Mouse (Mus musculus) stomach, embryonic 15.5 days (tissue): ENCODE measurements around the gene Anapc7. TPM values are rescaled to one million over a fixed set of nuclear protein-coding genes. Genes with fewer than 3 reads are reported as not detected.

ENCODE experiments used
- ATAC-seq: fragments of 200-750 bp; cut with Nextera tagmentation; 2 replicates; pipeline ENCODE4 v1.8.0; 2017; ENCODE audit warnings: low read depth, moderate number of reproducible peaks, moderate TSS enrichment; ENCODE audit not compliant: insufficient read depth, low FRiP score
- H3K27ac ChIP-seq: fragments of 300-500 bp; sonication (generic); 2 replicates; pipeline ENCODE4 v1.5.1; 2015; ENCODE audit warnings: mild to moderate bottlenecking, inconsistent platforms
- H3K27me3 ChIP-seq: fragments of 300-500 bp; sonication (generic); replicated peaks from 2 replicates; pipeline ENCODE4 v1.6.1; 2015; ENCODE audit warnings: inconsistent platforms
- H3K36me3 ChIP-seq: fragments of 300-500 bp; sonication (generic); 2 replicates; pipeline ENCODE4 v1.6.1; 2015; ENCODE audit warnings: inconsistent platforms
- H3K4me1 ChIP-seq: fragments of 300-500 bp; sonication (generic); 2 replicates; pipeline ENCODE4 v1.6.1; 2015; ENCODE audit warnings: inconsistent platforms
- H3K4me2 ChIP-seq: fragments of 300-500 bp; sonication (generic); 2 replicates; pipeline ENCODE4 v1.6.1; 2015; ENCODE audit warnings: mild to moderate bottlenecking, inconsistent platforms
- H3K4me3 ChIP-seq: fragments of 300-500 bp; sonication (generic); replicated peaks from 2 replicates; pipeline ENCODE4 v1.5.1; 2015; ENCODE audit warnings: inconsistent platforms
- H3K9ac ChIP-seq: fragments of 300-500 bp; sonication (generic); 2 replicates; pipeline ENCODE4 v1.6.1; 2015; ENCODE audit warnings: inconsistent platforms
- H3K9me3 ChIP-seq: fragments of 300-500 bp; sonication (generic); 2 replicates; pipeline ENCODE4 v1.6.1; 2016; ENCODE audit warnings: inconsistent platforms
- WGBS: fragments of 180-500 bp; shearing (Covaris S2); methylation state at CpG from one replicate; pipeline ENCODE4 v1.1.7; 2015; 5-methylcytosine and 5-hydroxymethylcytosine counted together
- polyA plus RNA-seq: library from polyadenylated mRNA; unstranded; fragments of >200 nt; fragmentation: Nextera tagmentation; extraction: Ambion mirVana; gene quantifications from 2 replicates; pipeline ENCODE4 v1.2.1, GENCODE M21; 2015

Anapc7 gene
- polyA plus RNA-seq, 1 experiment from 2014 or later, result 37.7 TPM

GRCm38 (mm10) chr5:122392227-122393004, 29.1 kb upstream of the Anapc7 start:
- Histone ChIP-seq H3K4me2 (peak overlapping the region; percentile 77), H3K27me3 (no peaks in the 10 kb centered on the region), H3K27ac (peak overlapping the region; percentile 61; the same call in 1 of the 2 replicates), H3K9me3 (no peaks in the 10 kb centered on the region), H3K9ac (peak overlapping the region; percentile 88; the same call in 1 of the 2 replicates), H3K4me3 (peak overlapping the region; percentile 90), H3K4me1 (peaks cover 7% of the 10 kb centered on the region; the same call in 1 of the 2 replicates), H3K36me3 (no peaks in the 10 kb centered on the region)
- peak; percentile 5; the same call in 1 of the 2 replicates for ATAC-seq
- WGBS, result 14% methylated on average over 19 of the region's 19 CpGs

GRCm38 (mm10) chr5:122393887-122394286, 27.6 kb upstream of the Anapc7 start:
- H3K4me2 ChIP-seq, result no peak overlapping the region
- no peak overlapping the region for H3K9ac ChIP-seq
- WGBS, result 64% methylated on average over 2 of the region's 2 CpGs
- ATAC-seq, result no peak
- no peaks in the 10 kb centered on the region for H3K36me3 ChIP-seq
- no peaks in the 10 kb centered on the region for H3K27me3 ChIP-seq
- H3K9me3 ChIP-seq, result no peaks in the 10 kb centered on the region
- peaks cover 7% of the 10 kb centered on the region; the same call in 1 of the 2 replicates for H3K4me1 ChIP-seq
- H3K4me3 ChIP-seq, result no peak overlapping the region
- no peak overlapping the region for H3K27ac ChIP-seq

- no peaks in the 10 kb centered on the region for H3K27me3 ChIP-seq
- H3K9me3 ChIP-seq, result no peaks in the 10 kb centered on the region
- no peak overlapping the region for H3K27ac ChIP-seq
- H3K4me2 ChIP-seq, result no peak overlapping the region
- 80% methylated on average over 10 of the region's 10 CpGs for WGBS
- no peak overlapping the region for H3K4me3 ChIP-seq
- no peak for ATAC-seq
- peaks cover 10% of the 10 kb centered on the region for H3K4me1 ChIP-seq
- H3K36me3 ChIP-seq, result no peaks in the 10 kb centered on the region
- no peak overlapping the region for H3K9ac ChIP-seq
Measured at GRCm38 (mm10) chr5:122396791-122397190, 24.7 kb upstream of the Anapc7 start.

GRCm38 (mm10) chr5:122397495-122397894, 24.0 kb upstream of the Anapc7 start:
- Histone ChIP-seq H3K27me3 (no peaks in the 10 kb centered on the region), H3K36me3 (peaks cover 3% of the 10 kb centered on the region; the same call in 1 of the 2 replicates), H3K9me3 (no peaks in the 10 kb centered on the region), H3K4me2 (no peak overlapping the region), H3K27ac (no peak overlapping the region; the same call in 1 of the 2 replicates), H3K4me3 (no peak overlapping the region), H3K9ac (no peak overlapping the region), H3K4me1 (peaks cover 9% of the 10 kb centered on the region)
- no peak for ATAC-seq
- WGBS, result 90% methylated on average over 8 of the region's 8 CpGs

- 72% methylated on average over 8 of the region's 8 CpGs for WGBS
Measured at GRCm38 (mm10) chr5:122399871-122400270, 21.6 kb upstream of the Anapc7 start.

GRCm38 (mm10) chr5:122400628-122401302, 20.7 kb upstream of the Anapc7 start:
- ATAC-seq, result no peak
- Histone ChIP-seq H3K9ac (no peak overlapping the region), H3K4me3 (no peak overlapping the region), H3K36me3 (peaks cover 26% of the 10 kb centered on the region), H3K4me1 (peaks cover 3% of the 10 kb centered on the region), H3K4me2 (no peak overlapping the region), H3K9me3 (no peaks in the 10 kb centered on the region), H3K27me3 (no peaks in the 10 kb centered on the region), H3K27ac (peak overlapping the region; percentile 60; the same call in 1 of the 2 replicates)
- WGBS, result 50% methylated on average over 18 of the region's 18 CpGs

More at GRCm38 (mm10) chr5:122399871-122400270, 21.6 kb upstream of the Anapc7 start:
- Histone ChIP-seq H3K4me2 (no peak overlapping the region), H3K27me3 (no peaks in the 10 kb centered on the region), H3K4me3 (no peak overlapping the region), H3K9me3 (no peaks in the 10 kb centered on the region), H3K27ac (peak overlapping the region; percentile 60; the same call in 1 of the 2 replicates), H3K4me1 (peaks cover 3% of the 10 kb centered on the region), H3K9ac (no peak overlapping the region), H3K36me3 (peaks cover 17% of the 10 kb centered on the region)
- no peak for ATAC-seq

GRCm38 (mm10) chr5:122401303-122401640, 20.2 kb upstream of the Anapc7 start:
- Histone ChIP-seq H3K9me3 (no peaks in the 10 kb centered on the region), H3K27ac (no peak overlapping the region), H3K4me2 (no peak overlapping the region), H3K36me3 (peaks cover 31% of the 10 kb centered on the region), H3K4me1 (peaks cover 3% of the 10 kb centered on the region), H3K9ac (no peak overlapping the region), H3K27me3 (no peaks in the 10 kb centered on the region), H3K4me3 (no peak overlapping the region)
- ATAC-seq, result no peak
- whole genome bisulfite sequencing, result 24% methylated on average over 8 of the region's 8 CpGs

GRCm38 (mm10) chr5:122402160-122402559, 19.3 kb upstream of the Anapc7 start:
- Histone ChIP-seq H3K9me3 (no peaks in the 10 kb centered on the region), H3K4me3 (no peak overlapping the region), H3K27me3 (no peaks in the 10 kb centered on the region), H3K4me2 (no peak overlapping the region), H3K27ac (no peak overlapping the region), H3K4me1 (peaks cover 3% of the 10 kb centered on the region), H3K9ac (no peak overlapping the region), H3K36me3 (peaks cover 38% of the 10 kb centered on the region)
- 79% methylated on average over 13 of the region's 13 CpGs for WGBS
- ATAC-seq, result no peak

GRCm38 (mm10) chr5:122402772-122403171, 18.7 kb upstream of the Anapc7 start:
- WGBS, result 81% methylated on average over 5 of the region's 5 CpGs
- H3K4me3 ChIP-seq, result no peak overlapping the region
- H3K9me3 ChIP-seq, result no peaks in the 10 kb centered on the region
- no peaks in the 10 kb centered on the region for H3K27me3 ChIP-seq
- H3K36me3 ChIP-seq, result peaks cover 38% of the 10 kb centered on the region
- no peak for ATAC-seq
- no peak overlapping the region for H3K27ac ChIP-seq
- no peak overlapping the region for H3K4me2 ChIP-seq
- peaks cover 3% of the 10 kb centered on the region for H3K4me1 ChIP-seq
- no peak overlapping the region for H3K9ac ChIP-seq

- Histone ChIP-seq H3K4me3 (no peak overlapping the region), H3K36me3 (peaks cover 38% of the 10 kb centered on the region), H3K4me2 (no peak overlapping the region), H3K4me1 (peaks cover 3% of the 10 kb centered on the region), H3K9me3 (no peaks in the 10 kb centered on the region), H3K9ac (no peak overlapping the region), H3K27me3 (no peaks in the 10 kb centered on the region), H3K27ac (no peak overlapping the region)
- ATAC-seq, result no peak
- WGBS, result 88% methylated on average over 12 of the region's 12 CpGs
Measured at GRCm38 (mm10) chr5:122403362-122403761, 18.1 kb upstream of the Anapc7 start.

GRCm38 (mm10) chr5:122405537-122405936, 16.0 kb upstream of the Anapc7 start:
- H3K27ac ChIP-seq, result no peak overlapping the region
- H3K27me3 ChIP-seq, result no peaks in the 10 kb centered on the region
- H3K36me3 ChIP-seq, result peaks cover 46% of the 10 kb centered on the region
- WGBS, result 82% methylated on average over 10 of the region's 10 CpGs
- ATAC-seq, result no peak
- no peaks in the 10 kb centered on the region for H3K9me3 ChIP-seq
- peaks cover under 1% of the 10 kb centered on the region for H3K4me1 ChIP-seq
- H3K4me2 ChIP-seq, result no peak overlapping the region
- no peak overlapping the region for H3K4me3 ChIP-seq
- H3K9ac ChIP-seq, result no peak overlapping the region
